Mouse (Mus musculus): ENCODE results near the gene Rplp2.

The Rplp2 gene

GRCm38 (mm10) chr7:141451928-141452327, 4.8 kb downstream of the Rplp2 start:
- no peak for DNase-seq (ENCODE audit: low read depth)

DNA sequence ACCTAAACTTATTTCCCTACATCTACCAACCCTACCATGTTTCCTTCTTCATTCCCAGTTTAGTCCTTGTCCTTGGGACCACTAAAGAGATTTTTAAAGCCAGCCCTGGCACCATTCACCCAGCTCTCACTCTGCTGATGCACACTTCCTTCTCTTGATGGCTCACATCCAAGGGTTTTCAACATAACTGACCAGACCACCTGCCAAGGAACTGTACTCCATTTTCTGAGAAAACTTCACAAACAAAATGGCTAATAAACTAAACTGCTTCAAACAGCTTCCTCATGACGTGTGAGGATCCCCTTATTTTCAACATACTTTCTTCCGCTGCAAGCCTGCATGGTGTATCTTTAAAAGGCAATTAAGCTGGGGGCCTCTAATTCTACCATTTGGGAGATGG, 6.5 kb downstream of the Rplp2 start:
- peak; percentile 54 for DNase-seq (ENCODE audit: low read depth)

GRCm38 (mm10) chr7:141454967-141455551, 7.9 kb downstream of the Rplp2 start, which contains the start of gene Pnpla2:
Gene Pnpla2, plus strand, starts transcription at chr7:141455198.
- DNase-seq (ENCODE audit: low read depth), result peak; percentile 93

- DNase-seq (ENCODE audit: low read depth), result peak; percentile 83
Observed at GRCm38 (mm10) chr7:141455610-141456314, 8.6 kb downstream of the Rplp2 start.

GRCm38 (mm10) chr7:141456739-141457138, 9.6 kb downstream of the Rplp2 start:
- peak; percentile 64 for DNase-seq (ENCODE audit: low read depth)

DNA sequence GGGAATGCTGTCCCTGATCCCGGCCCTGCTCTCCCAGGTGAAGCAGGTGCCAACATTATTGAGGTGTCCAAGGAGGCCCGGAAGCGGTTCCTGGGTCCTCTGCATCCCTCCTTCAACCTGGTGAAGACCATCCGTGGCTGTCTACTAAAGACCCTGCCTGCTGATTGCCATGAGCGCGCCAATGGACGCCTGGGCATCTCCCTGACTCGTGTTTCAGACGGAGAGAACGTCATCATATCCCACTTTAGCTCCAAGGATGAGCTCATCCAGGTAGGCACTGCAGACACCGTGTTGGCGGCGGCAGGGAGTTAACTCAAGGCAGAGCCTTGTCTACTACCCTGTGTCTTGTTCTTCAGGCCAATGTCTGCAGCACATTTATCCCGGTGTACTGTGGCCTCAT, 10.1 kb downstream of the Rplp2 start:
- no peak for DNase-seq (ENCODE audit: low read depth)

GRCm38 (mm10) chr7:141457986-141458660, 11.0 kb downstream of the Rplp2 start:
- peak; percentile 61 for DNase-seq (ENCODE audit: low read depth)

- no peak for DNase-seq (ENCODE audit: low read depth)
Observed at GRCm38 (mm10) chr7:141458661-141459060, 11.5 kb downstream of the Rplp2 start.

DNA sequence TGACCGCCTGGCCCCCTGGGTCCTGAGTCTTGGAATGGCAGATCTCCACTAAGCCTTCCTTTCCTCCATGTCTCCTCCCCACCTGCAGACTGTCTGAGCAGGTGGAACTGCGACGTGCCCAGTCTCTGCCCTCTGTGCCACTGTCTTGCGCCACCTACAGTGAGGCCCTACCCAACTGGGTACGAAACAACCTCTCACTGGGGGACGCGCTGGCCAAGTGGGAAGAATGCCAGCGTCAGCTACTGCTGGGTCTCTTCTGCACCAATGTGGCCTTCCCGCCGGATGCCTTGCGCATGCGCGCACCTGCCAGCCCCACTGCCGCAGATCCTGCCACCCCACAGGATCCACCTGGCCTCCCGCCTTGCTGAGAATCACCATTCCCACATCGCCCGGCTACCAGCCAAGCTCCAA, 12.1 kb downstream of the Rplp2 start:
- DNase-seq (ENCODE audit: low read depth), result no peak

DNA sequence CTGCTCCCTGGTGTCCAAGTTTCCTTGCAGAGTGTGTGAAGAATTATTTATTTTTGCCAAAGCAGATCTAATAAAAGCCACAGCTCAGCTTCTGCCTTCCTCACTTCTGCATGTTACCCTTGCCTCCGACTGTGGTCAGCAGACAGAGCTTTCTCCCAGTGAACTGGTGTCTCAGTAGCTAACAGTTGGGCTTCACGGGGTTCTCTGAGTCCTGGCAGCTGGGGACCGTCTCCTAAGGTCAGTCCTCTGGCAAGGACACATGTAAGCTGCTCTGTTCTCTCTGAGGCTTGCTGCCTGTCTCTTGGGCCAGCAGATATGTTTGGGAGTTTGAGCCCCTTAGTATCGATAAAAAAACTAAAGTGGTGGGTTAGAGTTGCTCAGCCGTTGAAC, 12.8 kb downstream of the Rplp2 start:
- DNase-seq (ENCODE audit: low read depth), result no peak

DNA sequence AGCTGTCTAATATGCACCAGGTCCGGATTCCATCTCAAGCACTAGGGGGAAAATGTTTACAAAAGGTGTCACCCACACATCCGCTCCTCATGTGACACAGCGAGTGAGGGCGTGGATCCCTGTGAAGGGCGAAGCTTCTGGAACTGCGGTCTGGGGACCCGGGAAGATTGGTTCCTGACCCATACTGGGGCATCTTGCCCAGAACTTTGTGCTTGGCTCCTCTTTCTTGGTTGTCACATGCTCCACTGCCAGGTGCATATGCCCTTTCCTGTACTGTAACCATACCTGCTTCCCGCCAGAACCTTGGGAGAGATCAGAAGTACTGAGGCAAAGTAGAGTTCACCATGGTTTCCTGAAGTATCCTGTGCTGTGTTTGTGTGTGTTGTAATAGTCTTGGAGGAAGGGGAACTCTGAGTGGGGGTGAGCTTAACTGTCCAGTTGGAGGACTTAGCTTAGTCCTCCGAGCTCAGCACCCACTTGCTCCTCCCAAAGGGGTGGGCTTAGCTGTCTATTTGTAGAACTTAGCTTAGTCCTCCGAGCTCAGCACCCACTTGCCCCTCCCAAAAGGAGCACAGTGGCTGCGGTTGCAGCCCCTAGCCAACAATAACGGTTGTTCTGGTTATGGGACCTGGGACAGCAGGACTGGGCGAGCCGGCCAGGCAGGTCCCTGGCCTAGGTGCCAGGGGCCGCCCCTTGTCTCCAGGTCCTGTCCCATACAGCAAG, 13.4 kb downstream of the Rplp2 start, which contains the start of gene Cracr2b:
Gene Cracr2b, plus strand, starts transcription at position 704 of the 723 bp plus-strand sequence.
- DNase-seq (ENCODE audit: low read depth), result no peak

DNA sequence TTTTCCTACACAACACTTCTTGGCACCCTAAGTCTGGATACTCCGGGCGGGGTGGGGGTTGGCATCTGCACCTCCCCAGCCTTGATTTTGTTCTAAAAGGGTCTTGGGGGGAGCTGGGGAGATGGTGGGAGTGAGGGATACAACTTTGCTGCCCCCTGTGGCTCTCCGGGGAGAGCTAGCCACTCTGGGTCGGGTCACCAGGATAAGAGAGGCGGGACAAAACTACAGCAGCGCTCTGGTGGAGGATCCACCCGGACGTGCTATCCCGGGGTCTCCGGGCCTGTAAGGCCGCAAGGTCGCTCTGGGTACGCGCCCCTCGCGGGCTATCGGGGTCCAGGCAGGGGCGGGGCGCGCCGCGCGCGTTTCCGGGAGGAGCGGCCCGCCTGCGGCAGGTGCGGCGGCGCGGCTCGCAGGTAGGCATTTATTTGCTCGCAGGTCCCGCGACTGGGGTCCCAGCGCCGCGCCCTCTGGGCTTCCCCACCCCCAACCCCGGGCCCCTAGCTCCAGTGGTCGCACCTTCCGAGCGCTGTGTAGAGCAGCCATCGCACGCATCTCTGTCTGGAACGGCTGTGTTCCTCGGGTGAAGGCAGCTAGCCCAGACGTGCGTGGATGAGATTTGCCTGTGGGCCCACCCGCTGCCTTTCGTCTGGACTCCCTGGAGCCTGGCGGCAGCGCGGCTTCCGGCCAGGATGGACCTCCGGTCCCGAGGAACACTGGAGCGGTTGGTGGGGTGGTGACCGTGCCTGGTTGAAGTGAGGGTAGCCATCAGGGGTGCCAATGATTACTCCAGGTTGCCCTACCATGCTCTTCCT, 14.6 kb downstream of the Rplp2 start:
- DNase-seq (ENCODE audit: low read depth), result no peak

GRCm38 (mm10) chr7:141462333-141462821, 15.2 kb downstream of the Rplp2 start:
- no peak for DNase-seq (ENCODE audit: low read depth)

DNA sequence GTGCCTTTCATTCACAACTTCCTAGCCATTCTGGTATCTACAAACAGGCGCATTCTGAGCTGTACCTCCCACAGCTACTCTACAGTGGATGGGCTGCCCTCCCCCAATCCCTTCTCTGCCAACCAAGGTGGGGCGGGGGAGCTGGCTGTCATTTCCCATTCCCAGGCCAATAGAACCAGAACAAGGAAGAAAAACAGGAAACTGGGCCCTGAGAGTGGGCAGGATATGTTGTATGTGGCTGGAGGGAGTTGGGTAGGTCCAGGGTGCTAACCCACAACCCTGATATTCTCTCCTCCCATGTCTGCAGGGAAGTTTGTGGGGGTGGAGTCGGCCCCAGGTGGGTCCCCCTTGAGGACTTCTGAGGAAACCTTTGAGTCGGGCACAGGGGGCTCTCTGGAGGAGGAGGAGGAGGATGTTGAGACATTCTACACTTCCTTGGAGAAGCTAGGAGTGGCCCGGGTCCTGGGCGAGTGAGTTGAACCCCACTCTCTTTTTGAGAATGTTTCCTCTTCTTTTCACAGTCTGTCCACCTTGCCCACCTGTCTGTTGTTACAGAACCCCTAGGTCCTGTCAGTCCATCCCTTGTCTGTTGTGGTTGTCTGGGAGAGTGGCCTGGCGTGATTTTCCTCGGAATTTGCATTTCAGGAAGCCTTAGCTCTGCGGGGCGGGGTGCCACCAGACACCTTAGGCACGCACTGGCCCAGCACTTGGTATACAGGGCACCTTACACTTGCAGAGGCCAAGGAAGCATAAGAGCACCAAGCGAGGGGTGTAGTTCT, 16.8 kb downstream of the Rplp2 start:
- peak; percentile 47 for DNase-seq (ENCODE audit: low read depth)

GRCm38 (mm10) chr7:141464603-141465201, 17.5 kb downstream of the Rplp2 start:
- DNase-seq (ENCODE audit: low read depth), result no peak

DNA sequence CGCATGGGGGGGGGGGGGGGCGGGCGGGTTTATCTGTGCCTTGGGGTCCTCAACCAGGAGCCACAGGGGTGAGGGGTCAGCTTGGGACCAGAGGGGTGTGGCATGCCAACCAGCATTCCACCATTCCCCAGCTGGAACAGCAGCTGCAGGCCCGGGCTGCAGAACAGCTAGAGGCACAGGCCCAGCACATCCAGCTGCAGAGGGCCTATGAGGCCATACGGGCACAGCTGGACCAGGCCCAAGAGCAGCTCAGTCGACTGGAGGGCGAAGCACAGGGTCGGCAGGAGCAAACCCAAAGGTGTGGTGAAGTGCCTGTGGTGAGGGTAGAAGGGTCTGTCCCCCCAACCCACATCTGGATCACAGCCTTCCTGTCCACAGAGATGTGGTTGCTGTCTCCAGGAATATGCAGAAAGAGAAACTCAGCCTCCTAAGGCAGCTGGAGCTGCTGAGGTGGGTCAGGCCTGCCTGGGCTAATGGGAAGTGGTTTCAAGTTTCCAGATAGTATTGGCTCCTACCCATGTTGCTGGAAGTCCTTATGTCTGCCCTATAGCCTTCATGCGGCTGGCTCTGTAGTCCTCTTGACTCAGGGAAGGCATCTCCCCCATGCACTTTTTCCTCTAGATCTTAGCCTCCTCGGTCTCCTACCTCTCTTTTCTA, 18.3 kb downstream of the Rplp2 start:
- DNase-seq (ENCODE audit: low read depth), result peak; percentile 78

DNA sequence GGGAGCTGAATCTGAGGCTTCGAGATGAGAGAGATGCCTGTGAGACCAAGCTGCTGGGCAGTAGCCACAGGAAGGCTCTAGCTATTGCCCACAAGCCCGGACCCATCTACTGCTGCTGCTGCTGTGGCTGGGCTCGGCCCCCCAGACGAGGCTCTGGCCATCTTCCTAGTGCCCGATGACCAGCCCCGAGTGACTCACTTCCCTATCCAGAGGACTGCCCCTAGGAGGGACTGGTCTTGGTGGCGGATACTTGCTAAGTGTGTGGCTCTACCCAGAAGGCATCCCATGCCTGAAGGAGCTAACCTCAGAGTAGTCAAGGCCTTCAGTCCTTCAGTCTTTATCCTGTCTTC, 18.9 kb downstream of the Rplp2 start:
- DNase-seq (ENCODE audit: low read depth), result peak; percentile 88

- DNase-seq (ENCODE audit: low read depth), result no peak
Observed at GRCm38 (mm10) chr7:141466607-141467148, 19.5 kb downstream of the Rplp2 start.

DNA sequence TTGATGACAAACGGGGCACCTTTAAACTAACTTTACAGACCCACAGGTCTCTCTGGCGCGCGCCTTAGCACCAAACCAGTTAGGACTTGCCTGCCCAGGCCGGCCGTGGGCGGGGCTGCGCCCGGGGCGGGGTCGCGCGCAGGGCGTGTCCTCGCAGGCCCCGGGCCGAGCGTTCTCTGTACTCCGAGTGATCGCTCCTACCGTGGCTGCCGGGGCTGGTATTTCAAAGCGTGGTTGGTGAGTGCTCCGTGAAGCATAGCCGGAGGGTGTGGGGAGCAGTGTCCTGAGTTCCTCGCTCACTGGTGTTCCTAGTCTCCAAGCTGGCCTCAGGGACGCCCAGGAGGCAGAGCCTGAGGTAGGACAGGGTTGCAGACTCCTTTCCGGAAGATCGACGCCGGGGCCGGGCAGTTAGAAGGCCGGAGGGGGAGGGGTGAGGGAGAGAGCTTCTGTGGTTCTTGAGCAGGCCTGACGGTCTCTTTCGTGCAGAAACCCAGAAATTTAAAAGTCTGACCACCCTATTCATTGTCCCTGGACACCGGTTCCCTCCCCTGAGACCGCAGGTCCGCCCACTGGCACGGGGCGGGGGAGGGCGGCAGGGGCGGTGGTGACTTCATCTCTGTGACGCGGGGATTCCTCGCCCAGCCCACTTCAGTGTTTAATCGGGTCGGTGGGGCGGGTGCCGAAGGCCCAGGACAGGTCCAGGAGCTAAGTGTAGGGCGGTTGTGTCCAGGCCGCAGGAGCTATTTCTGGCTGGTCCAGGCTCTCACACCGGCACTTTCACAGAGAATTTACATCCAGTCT, 20.3 kb downstream of the Rplp2 start, which contains the start of gene Cd151:
Gene Cd151, plus strand, starts transcription at position 163 of the 801 bp plus-strand sequence.
- peak; percentile 87 for DNase-seq (ENCODE audit: low read depth)

All from 416B (cell line).